Mouse (Mus musculus): Measurements from ENCODE around the gene H3f3a. TPM values are rescaled to one million over a fixed set of nuclear protein-coding genes. Genes with fewer than 3 reads are reported as not detected.

Gene H3f3a
- polyA plus RNA-seq, 1 experiment from 2014 or later: 2,557 TPM

DNA sequence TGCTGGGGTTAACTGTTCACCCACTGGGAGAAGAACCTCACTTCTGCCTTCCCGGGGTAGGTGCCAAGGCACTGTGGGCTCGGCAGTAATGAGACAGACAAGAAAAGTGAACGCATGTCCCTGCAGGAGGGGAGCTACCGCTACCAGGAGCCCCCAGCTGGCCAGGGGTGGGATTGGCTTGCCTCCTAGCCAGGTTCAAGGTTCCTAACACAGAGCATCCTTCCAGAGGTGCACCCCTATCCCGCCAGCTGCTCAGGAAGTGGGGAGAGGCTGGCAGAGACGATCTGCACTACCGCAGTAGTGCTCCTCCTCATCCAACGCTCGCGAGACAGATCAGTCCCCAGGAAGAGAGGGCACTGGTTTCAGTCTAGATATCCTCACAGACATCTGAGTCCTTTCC lies 38.4 kb downstream of the H3f3a start:
- WGBS: 85% methylated on average over 10 of the region's 10 CpGs
- H3K9ac ChIP-seq (ENCODE audit: low read depth, low read length): no peak overlapping the region
- H3K36me3 ChIP-seq (ENCODE audit: insufficient read depth, low read length): no peaks in the 10 kb centered on the region
- peaks cover 8% of the 10 kb centered on the region; the same call in 1 of the 2 replicates for H3K4me1 ChIP-seq (replicated peaks; ENCODE audit: insufficient read depth, low read length)
- no peaks in the 10 kb centered on the region for H3K27me3 ChIP-seq (ENCODE audit: insufficient read depth, low read length)
- no peak for TF ChIP-seq CTCF (IDR thresholded peaks at IDR 0.05; ENCODE audit: low read depth)
- DNase-seq (ENCODE audit: low spot score) (no peak), ATAC-seq (replicated peaks; ENCODE audit: low FRiP score, low read depth) (no peak)
- H3K4me2 ChIP-seq (ENCODE audit: low read length): no peak overlapping the region
- H3K27ac ChIP-seq: no peak overlapping the region
- H3K9me3 ChIP-seq (replicated peaks; ENCODE audit: low read length): no peaks in the 10 kb centered on the region
- no peak overlapping the region for H3K4me3 ChIP-seq (replicated peaks; ENCODE audit: low read depth, low read length)

DNA sequence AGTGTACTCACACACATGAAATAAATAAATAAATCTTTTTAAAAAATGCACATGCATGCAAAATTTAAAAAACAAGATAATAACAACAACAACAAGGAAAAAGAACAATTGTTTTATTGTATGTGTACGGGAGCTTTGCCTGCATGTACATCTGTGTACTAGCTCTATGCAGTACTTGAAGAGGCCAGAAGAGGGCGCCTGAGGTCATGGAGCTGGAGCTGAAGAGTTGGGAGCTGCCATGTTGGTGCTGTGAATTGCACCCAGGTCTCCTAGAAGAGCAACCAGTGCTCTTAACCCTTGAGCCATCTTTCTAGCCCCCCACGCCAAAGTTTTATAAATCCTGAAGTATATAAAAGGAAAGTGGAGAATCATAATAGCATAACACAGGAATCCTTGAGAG lies 39.1 kb downstream of the H3f3a start:
- Histone ChIP-seq H3K4me1 (replicated peaks; ENCODE audit: insufficient read depth, low read length) (peaks cover 8% of the 10 kb centered on the region; the same call in 1 of the 2 replicates), H3K9me3 (replicated peaks; ENCODE audit: low read length) (no peaks in the 10 kb centered on the region), H3K36me3 (ENCODE audit: insufficient read depth, low read length) (no peaks in the 10 kb centered on the region), H3K9ac (ENCODE audit: low read depth, low read length) (no peak overlapping the region), H3K27ac (no peak overlapping the region), H3K4me2 (ENCODE audit: low read length) (no peak overlapping the region), H3K4me3 (replicated peaks; ENCODE audit: low read depth, low read length) (no peak overlapping the region), H3K27me3 (ENCODE audit: insufficient read depth, low read length) (no peaks in the 10 kb centered on the region)
- no peak for ATAC-seq (replicated peaks; ENCODE audit: low FRiP score, low read depth)
- DNase-seq (ENCODE audit: low spot score): no peak
- 65% methylated on average over 3 of the region's 3 CpGs for WGBS
- TF ChIP-seq CTCF (IDR thresholded peaks at IDR 0.05; ENCODE audit: low read depth): peak; percentile 60

DNA sequence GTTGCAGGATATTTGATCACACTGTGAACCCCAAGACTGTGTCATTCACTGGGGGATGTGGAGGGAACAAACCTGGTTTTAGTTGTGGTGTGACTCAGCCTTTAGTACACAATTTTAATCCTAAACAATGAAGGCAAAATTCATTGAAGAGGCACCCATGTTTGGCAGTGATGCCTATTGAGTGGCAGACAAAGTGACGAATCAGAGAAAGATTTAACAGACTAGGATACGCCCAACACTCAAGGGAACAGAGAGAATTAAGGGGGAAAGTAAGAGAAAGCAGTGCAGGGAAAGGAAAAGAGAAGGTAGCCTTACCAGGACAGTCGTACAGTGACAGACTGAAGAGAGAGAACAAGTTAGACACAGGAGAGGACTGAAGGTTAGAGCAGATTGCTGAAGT lies 41.5 kb downstream of the H3f3a start:
- no peaks in the 10 kb centered on the region for H3K27me3 ChIP-seq (ENCODE audit: insufficient read depth, low read length)
- TF ChIP-seq CTCF (IDR thresholded peaks at IDR 0.05; ENCODE audit: low read depth): no peak
- ATAC-seq (replicated peaks; ENCODE audit: low FRiP score, low read depth) (no peak), DNase-seq (ENCODE audit: low spot score) (no peak)
- 97% methylated on average over 3 of the region's 3 CpGs for WGBS
- H3K4me3 ChIP-seq (replicated peaks; ENCODE audit: low read depth, low read length): no peak overlapping the region
- no peaks in the 10 kb centered on the region for H3K9me3 ChIP-seq (replicated peaks; ENCODE audit: low read length)
- H3K9ac ChIP-seq (ENCODE audit: low read depth, low read length): no peak overlapping the region
- no peak overlapping the region for H3K27ac ChIP-seq
- H3K36me3 ChIP-seq (ENCODE audit: insufficient read depth, low read length): no peaks in the 10 kb centered on the region
- peaks cover 13% of the 10 kb centered on the region; the same call in 1 of the 2 replicates for H3K4me1 ChIP-seq (replicated peaks; ENCODE audit: insufficient read depth, low read length)
- H3K4me2 ChIP-seq (ENCODE audit: low read length): no peak overlapping the region

DNA sequence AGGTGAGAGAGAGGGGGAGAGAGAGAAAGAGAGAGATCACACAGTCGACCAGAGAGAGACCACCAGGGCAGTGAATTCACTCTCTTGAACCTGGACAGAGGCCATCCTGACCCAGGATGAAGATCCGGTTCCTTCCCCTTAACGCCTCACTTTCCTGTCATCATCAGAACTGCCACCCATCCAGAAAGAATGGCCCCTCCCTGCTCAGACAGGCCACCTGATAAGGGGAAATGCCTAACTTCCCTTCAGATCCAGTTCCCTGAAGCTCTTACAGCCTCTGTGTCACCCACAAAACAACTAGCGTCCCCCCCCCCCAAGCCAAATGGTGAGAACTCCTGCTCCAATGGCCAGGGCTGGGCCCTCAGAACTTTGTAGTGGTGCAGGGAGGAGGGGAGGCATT lies 42.0 kb downstream of the H3f3a start:
- no peak for TF ChIP-seq CTCF (IDR thresholded peaks at IDR 0.05; ENCODE audit: low read depth)
- DNase-seq (ENCODE audit: low spot score) (no peak), ATAC-seq (replicated peaks; ENCODE audit: low FRiP score, low read depth) (no peak)
- no peak overlapping the region for H3K9ac ChIP-seq (ENCODE audit: low read depth, low read length)
- H3K27ac ChIP-seq: no peak overlapping the region
- H3K4me1 ChIP-seq (replicated peaks; ENCODE audit: insufficient read depth, low read length): peaks cover 13% of the 10 kb centered on the region; the same call in 1 of the 2 replicates
- H3K9me3 ChIP-seq (replicated peaks; ENCODE audit: low read length): no peaks in the 10 kb centered on the region
- H3K36me3 ChIP-seq (ENCODE audit: insufficient read depth, low read length): no peaks in the 10 kb centered on the region
- 41% methylated on average over 4 of the region's 4 CpGs for WGBS
- no peak overlapping the region for H3K4me2 ChIP-seq (ENCODE audit: low read length)
- H3K4me3 ChIP-seq (replicated peaks; ENCODE audit: low read depth, low read length): no peak overlapping the region
- no peaks in the 10 kb centered on the region for H3K27me3 ChIP-seq (ENCODE audit: insufficient read depth, low read length)

DNA sequence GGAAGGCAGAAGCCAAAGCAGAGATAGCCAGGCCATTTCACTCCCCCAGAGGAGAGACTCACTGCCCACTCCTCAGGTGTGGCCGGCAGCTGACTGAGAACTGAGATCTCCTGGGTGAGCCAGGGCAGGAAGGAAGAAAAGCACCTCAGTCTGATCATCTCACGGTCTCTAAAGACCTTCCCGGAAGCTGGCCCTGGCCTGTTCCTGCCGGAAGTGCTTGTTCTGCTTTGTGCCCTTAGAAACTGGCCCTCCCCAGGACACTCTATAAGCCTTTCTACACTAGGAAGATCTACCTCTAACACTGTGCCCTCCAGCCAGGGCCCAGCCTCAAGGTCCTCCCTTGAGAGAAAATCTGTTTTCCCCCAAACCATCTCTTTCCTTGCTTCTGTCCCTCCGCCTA lies 42.4 kb downstream of the H3f3a start:
- no peak for TF ChIP-seq CTCF (IDR thresholded peaks at IDR 0.05; ENCODE audit: low read depth)
- Histone ChIP-seq H3K27ac (no peak overlapping the region), H3K9me3 (replicated peaks; ENCODE audit: low read length) (no peaks in the 10 kb centered on the region), H3K9ac (ENCODE audit: low read depth, low read length) (no peak overlapping the region), H3K4me3 (replicated peaks; ENCODE audit: low read depth, low read length) (no peak overlapping the region), H3K36me3 (ENCODE audit: insufficient read depth, low read length) (no peaks in the 10 kb centered on the region), H3K4me2 (ENCODE audit: low read length) (no peak overlapping the region), H3K27me3 (ENCODE audit: insufficient read depth, low read length) (no peaks in the 10 kb centered on the region), H3K4me1 (replicated peaks; ENCODE audit: insufficient read depth, low read length) (peaks cover 9% of the 10 kb centered on the region; the same call in 1 of the 2 replicates)
- no peak for ATAC-seq (replicated peaks; ENCODE audit: low FRiP score, low read depth)
- 69% methylated on average over 5 of the region's 5 CpGs for WGBS
- no peak for DNase-seq (ENCODE audit: low spot score)

DNA sequence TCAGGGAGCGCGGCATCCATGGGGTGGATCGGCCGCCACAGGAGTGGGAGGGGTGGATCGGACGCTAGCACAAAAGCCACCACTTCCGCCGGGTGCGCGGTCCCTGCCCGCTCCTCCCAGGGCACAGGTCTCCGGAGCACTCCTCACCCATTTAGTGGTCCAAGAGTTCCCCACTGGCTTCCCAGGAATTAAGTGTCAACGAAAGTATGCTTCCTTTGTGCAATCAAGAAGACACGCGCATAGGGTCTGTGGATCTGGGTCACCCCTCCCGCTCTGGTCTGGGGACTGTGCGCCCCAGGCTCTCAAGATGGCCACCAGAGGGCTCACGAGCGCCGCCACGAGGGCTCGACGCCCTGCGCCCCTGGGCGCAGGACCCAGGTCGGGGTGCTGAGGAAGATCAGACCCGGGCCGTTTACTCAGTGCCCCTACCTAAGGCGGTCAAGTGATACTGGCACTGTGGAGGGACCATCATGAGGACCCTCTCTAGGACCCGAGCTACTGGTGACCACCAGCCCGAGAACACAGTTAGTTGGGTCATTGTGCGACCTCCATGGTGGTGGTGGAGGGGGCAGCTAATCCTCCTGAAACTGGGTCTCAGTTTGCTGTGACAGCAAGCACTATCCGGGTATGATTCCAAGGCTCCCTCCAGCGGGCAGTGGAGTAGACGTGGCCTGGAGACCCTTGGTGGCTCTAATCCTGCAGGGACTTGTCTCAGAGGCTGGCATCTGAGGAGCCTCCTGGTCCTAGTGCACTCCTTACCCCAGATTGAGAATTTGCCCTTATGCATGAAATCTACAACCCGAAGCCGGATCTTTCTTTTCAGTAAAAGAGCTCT lies 45.2 kb downstream of the H3f3a start:
- ATAC-seq (replicated peaks; ENCODE audit: low FRiP score, low read depth): peak; percentile 88
- Histone ChIP-seq H3K27me3 (ENCODE audit: insufficient read depth, low read length) (no peaks in the 10 kb centered on the region), H3K4me2 (ENCODE audit: low read length) (peak overlapping the region; percentile 79), H3K36me3 (ENCODE audit: insufficient read depth, low read length) (no peaks in the 10 kb centered on the region), H3K27ac (peak overlapping the region; percentile 91), H3K4me3 (replicated peaks; ENCODE audit: low read depth, low read length) (peak overlapping the region; percentile 48), H3K9ac (ENCODE audit: low read depth, low read length) (peak overlapping the region; percentile 71), H3K4me1 (replicated peaks; ENCODE audit: insufficient read depth, low read length) (peaks cover 8% of the 10 kb centered on the region; the same call in 1 of the 2 replicates), H3K9me3 (replicated peaks; ENCODE audit: low read length) (no peaks in the 10 kb centered on the region)
- WGBS: 3% methylated on average over 37 of the region's 37 CpGs
- DNase-seq (ENCODE audit: low spot score): peak; percentile 89
- peak; percentile 80 for TF ChIP-seq CTCF (IDR thresholded peaks at IDR 0.05; ENCODE audit: low read depth)

Measured in kidney, postnatal 0 days (tissue).